Mouse (Mus musculus): ENCODE results near the gene Gata5. TPM values are rescaled to one million over a fixed set of nuclear protein-coding genes. Genes with fewer than 3 reads are reported as not detected.

Gata5 gene
- polyA plus RNA-seq (2012; rRNA removed): 1.2 TPM in 2 replicates

DNA sequence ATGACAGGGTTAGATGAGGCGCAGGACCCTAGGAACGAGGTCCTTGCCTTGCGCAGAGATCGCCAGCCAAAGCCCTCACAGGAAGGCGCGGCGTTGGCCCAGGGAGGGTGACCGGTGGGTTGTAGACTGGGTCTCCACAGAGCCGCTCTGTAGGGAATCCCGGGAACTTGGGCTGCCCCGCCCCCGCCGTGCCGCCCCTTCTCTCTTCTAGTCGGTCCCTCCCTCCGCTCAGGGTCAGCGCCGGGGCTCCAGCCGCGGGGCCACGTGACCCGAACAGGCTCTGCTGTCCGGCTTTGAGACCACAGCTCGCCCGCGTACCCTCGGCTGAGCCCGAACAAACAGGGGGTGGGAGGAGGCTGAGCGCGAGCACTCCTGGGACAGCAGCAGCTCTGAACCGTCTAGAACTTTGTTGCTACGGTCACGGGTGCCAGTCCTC, at the start of gene Gata5:
Gata5 (minus strand) TSS at position 149 of the 436 bp plus-strand sequence.
- Histone ChIP-seq H3K27me3 (replicated peaks; ENCODE audit: control insufficient read depth, insufficient read depth, low read length) (peaks cover 7% of the 10 kb centered on the region), H3K36me3 (ENCODE audit: control insufficient read depth, insufficient read depth, low read length) (no peaks in the 10 kb centered on the region), H3K27ac (ENCODE audit: insufficient read depth, low read depth, low read length) (no peak within 1 kb of the TSS), H3K4me1 (ENCODE audit: control insufficient read depth, insufficient read depth, low read length) (peaks cover 4% of the 10 kb centered on the region; the same call in 1 of the 2 replicates), H3K4me3 (ENCODE audit: insufficient read depth, low read depth, low read length) (peak within 1 kb of the TSS; percentile 30)
- TF ChIP-seq CTCF (conservative IDR thresholded peaks at IDR 0.05; ENCODE audit: insufficient read depth, insufficient read length, low read depth, low read length) (no peak), POLR2A (IDR thresholded peaks at IDR 0.05; ENCODE audit: low read depth, low read length) (no peak)
- WGBS: under 1% methylated on average over 33 of the region's 33 CpGs
- peak; percentile 19 for DNase-seq

GRCm38 (mm10) chr2:180376730-180377129, 42.2 kb upstream of the Gata5 start:
- no peak overlapping the region for H3K4me3 ChIP-seq (ENCODE audit: insufficient read depth, low read depth, low read length)
- TF ChIP-seq CTCF (conservative IDR thresholded peaks at IDR 0.05; ENCODE audit: insufficient read depth, insufficient read length, low read depth, low read length) (no peak), POLR2A (IDR thresholded peaks at IDR 0.05; ENCODE audit: low read depth, low read length) (no peak)
- no peaks in the 10 kb centered on the region for H3K27me3 ChIP-seq (replicated peaks; ENCODE audit: control insufficient read depth, insufficient read depth, low read length)
- no peak for DNase-seq
- no peaks in the 10 kb centered on the region for H3K36me3 ChIP-seq (ENCODE audit: control insufficient read depth, insufficient read depth, low read length)
- H3K27ac ChIP-seq (ENCODE audit: insufficient read depth, low read depth, low read length): no peak overlapping the region
- H3K4me1 ChIP-seq (ENCODE audit: control insufficient read depth, insufficient read depth, low read length): no peaks in the 10 kb centered on the region
- WGBS: 79% methylated on average over 5 of the region's 5 CpGs

GRCm38 (mm10) chr2:180373256-180373655, 38.8 kb upstream of the Gata5 start:
- Histone ChIP-seq H3K4me1 (ENCODE audit: control insufficient read depth, insufficient read depth, low read length) (no peaks in the 10 kb centered on the region), H3K27me3 (replicated peaks; ENCODE audit: control insufficient read depth, insufficient read depth, low read length) (no peaks in the 10 kb centered on the region), H3K27ac (ENCODE audit: insufficient read depth, low read depth, low read length) (no peak overlapping the region), H3K4me3 (ENCODE audit: insufficient read depth, low read depth, low read length) (no peak overlapping the region), H3K36me3 (ENCODE audit: control insufficient read depth, insufficient read depth, low read length) (no peaks in the 10 kb centered on the region)
- TF ChIP-seq POLR2A (IDR thresholded peaks at IDR 0.05; ENCODE audit: low read depth, low read length) (no peak), CTCF (conservative IDR thresholded peaks at IDR 0.05; ENCODE audit: insufficient read depth, insufficient read length, low read depth, low read length) (no peak)
- no peak for DNase-seq
- WGBS: 64% methylated on average over 10 of the region's 10 CpGs

- H3K36me3 ChIP-seq (ENCODE audit: control insufficient read depth, insufficient read depth, low read length): no peaks in the 10 kb centered on the region
- no peak overlapping the region for H3K27ac ChIP-seq (ENCODE audit: insufficient read depth, low read depth, low read length)
- WGBS: 81% methylated on average over 5 of the region's 5 CpGs
- no peaks in the 10 kb centered on the region for H3K4me1 ChIP-seq (ENCODE audit: control insufficient read depth, insufficient read depth, low read length)
- no peaks in the 10 kb centered on the region for H3K27me3 ChIP-seq (replicated peaks; ENCODE audit: control insufficient read depth, insufficient read depth, low read length)
- no peak for DNase-seq
- no peak overlapping the region for H3K4me3 ChIP-seq (ENCODE audit: insufficient read depth, low read depth, low read length)
- TF ChIP-seq CTCF (conservative IDR thresholded peaks at IDR 0.05; ENCODE audit: insufficient read depth, insufficient read length, low read depth, low read length) (no peak), POLR2A (IDR thresholded peaks at IDR 0.05; ENCODE audit: low read depth, low read length) (no peak)
These were observed 33.9 kb upstream of the Gata5 start for GRCm38 (mm10) chr2:180368359-180368758.

- no peak overlapping the region for H3K4me3 ChIP-seq (ENCODE audit: insufficient read depth, low read depth, low read length)
- H3K36me3 ChIP-seq (ENCODE audit: control insufficient read depth, insufficient read depth, low read length): no peaks in the 10 kb centered on the region
- DNase-seq: no peak
- WGBS: 83% methylated on average over 4 of the region's 4 CpGs
- no peaks in the 10 kb centered on the region for H3K27me3 ChIP-seq (replicated peaks; ENCODE audit: control insufficient read depth, insufficient read depth, low read length)
- no peak overlapping the region for H3K27ac ChIP-seq (ENCODE audit: insufficient read depth, low read depth, low read length)
- no peak for TF ChIP-seq POLR2A (IDR thresholded peaks at IDR 0.05; ENCODE audit: low read depth, low read length)
- TF ChIP-seq CTCF (conservative IDR thresholded peaks at IDR 0.05; ENCODE audit: insufficient read depth, insufficient read length, low read depth, low read length): no peak
- no peaks in the 10 kb centered on the region for H3K4me1 ChIP-seq (ENCODE audit: control insufficient read depth, insufficient read depth, low read length)
These were observed 32.9 kb upstream of the Gata5 start for GRCm38 (mm10) chr2:180367350-180367749.

GRCm38 (mm10) chr2:180363434-180363720, 28.9 kb upstream of the Gata5 start:
- WGBS: 77% methylated on average over 3 of the region's 3 CpGs
- H3K27me3 ChIP-seq (replicated peaks; ENCODE audit: control insufficient read depth, insufficient read depth, low read length): no peaks in the 10 kb centered on the region
- no peaks in the 10 kb centered on the region for H3K4me1 ChIP-seq (ENCODE audit: control insufficient read depth, insufficient read depth, low read length)
- no peak overlapping the region for H3K4me3 ChIP-seq (ENCODE audit: insufficient read depth, low read depth, low read length)
- no peak for DNase-seq
- no peak overlapping the region for H3K27ac ChIP-seq (ENCODE audit: insufficient read depth, low read depth, low read length)
- no peaks in the 10 kb centered on the region for H3K36me3 ChIP-seq (ENCODE audit: control insufficient read depth, insufficient read depth, low read length)
- TF ChIP-seq CTCF (conservative IDR thresholded peaks at IDR 0.05; ENCODE audit: insufficient read depth, insufficient read length, low read depth, low read length): no peak
- no peak for TF ChIP-seq POLR2A (IDR thresholded peaks at IDR 0.05; ENCODE audit: low read depth, low read length)

- Histone ChIP-seq H3K4me3 (ENCODE audit: insufficient read depth, low read depth, low read length) (no peak overlapping the region), H3K4me1 (ENCODE audit: control insufficient read depth, insufficient read depth, low read length) (no peaks in the 10 kb centered on the region), H3K27me3 (replicated peaks; ENCODE audit: control insufficient read depth, insufficient read depth, low read length) (no peaks in the 10 kb centered on the region), H3K27ac (ENCODE audit: insufficient read depth, low read depth, low read length) (no peak overlapping the region), H3K36me3 (ENCODE audit: control insufficient read depth, insufficient read depth, low read length) (no peaks in the 10 kb centered on the region)
- no peak for DNase-seq
- 69% methylated on average over 7 of the region's 7 CpGs for WGBS
- TF ChIP-seq CTCF (conservative IDR thresholded peaks at IDR 0.05; ENCODE audit: insufficient read depth, insufficient read length, low read depth, low read length) (no peak), POLR2A (IDR thresholded peaks at IDR 0.05; ENCODE audit: low read depth, low read length) (no peak)
These were observed 28.3 kb upstream of the Gata5 start for GRCm38 (mm10) chr2:180362585-180363433.

Data from kidney, adult 2 months (tissue).